Mouse (Mus musculus) MEL (cell line): Measurements from ENCODE around the gene Sart3. TPM values are rescaled to one million over a fixed set of nuclear protein-coding genes. Genes with fewer than 3 reads are reported as not detected.

Source experiments
- DNase-seq: peaks from one replicate; pipeline ENCODE4 v3.0.0; 2011; ENCODE audit warnings: low read depth, low spot score
- H3K27ac ChIP-seq: 2 replicates; pipeline ENCODE4 v1.5.1; 2012; ENCODE audit warnings: low read depth, mild to moderate bottlenecking, control low read depth, low read length, moderate library complexity; ENCODE audit not compliant: control insufficient read depth
- H3K27me3 ChIP-seq, 2 experiments: fragments of 150-350 bp in 1 of 2; sonication (generic) in 1 of 2; 2 replicates each; pipeline ENCODE4 v1.6.1; 2012; ENCODE audit warnings: low read length in 2 of 2, mild to moderate bottlenecking in 2 of 2, improper control_type of control experiment in 1 of 2, moderate library complexity in 1 of 2; ENCODE audit not compliant: insufficient read depth in 2 of 2, control insufficient read depth in 1 of 2
- H3K36me3 ChIP-seq, 2 experiments: 2 replicates each; pipeline ENCODE4 v1.6.1; 2012 to 2014; ENCODE audit warnings: low read length in 2 of 2, improper control_type of control experiment in 1 of 2, inconsistent platforms in 1 of 2, mild to moderate bottlenecking in 1 of 2; ENCODE audit not compliant: insufficient read depth in 2 of 2, control insufficient read depth in 1 of 2
- H3K4me1 ChIP-seq, 2 experiments: fragments of 150-350 bp in 1 of 2; sonication (generic) in 1 of 2; 2 replicates each; pipeline ENCODE4 v1.6.1; 2012; ENCODE audit warnings: low read length in 2 of 2, improper control_type of control experiment in 1 of 2, mild to moderate bottlenecking in 1 of 2; ENCODE audit not compliant: insufficient read depth in 2 of 2, control insufficient read depth in 1 of 2
- H3K4me3 ChIP-seq, 2 experiments: fragments of 150-350 bp in 1 of 2; sonication (generic) in 1 of 2; 2 replicates each; pipeline ENCODE4 v1.5.1; 2012; ENCODE audit warnings: low read depth in 2 of 2, low read length in 2 of 2, mild to moderate bottlenecking in 2 of 2, moderate library complexity in 2 of 2, control low read depth in 1 of 2, improper control_type of control experiment in 1 of 2; ENCODE audit not compliant: control insufficient read depth in 1 of 2, insufficient read depth in 1 of 2
- H3K79me2 ChIP-seq: 2 replicates; pipeline ENCODE4 v1.6.1; 2012; ENCODE audit warnings: mild to moderate bottlenecking, low read length, moderate library complexity; ENCODE audit not compliant: control insufficient read depth, poor library complexity, insufficient read depth
- H3K9ac ChIP-seq: 2 replicates; pipeline ENCODE4 v1.6.1; 2012; ENCODE audit warnings: low read depth, mild to moderate bottlenecking, control low read depth, low read length, moderate library complexity; ENCODE audit not compliant: control insufficient read depth, poor library complexity, severe bottlenecking
- H3K9me3 ChIP-seq: fragments of 150-350 bp; sonication (generic); replicated peaks from 2 replicates; pipeline ENCODE4 v1.6.1; 2012; ENCODE audit warnings: mild to moderate bottlenecking, low read length, improper control_type of control experiment, moderate library complexity; ENCODE audit not compliant: insufficient read depth
- CHD2 ChIP-seq: IDR thresholded peaks from 2 replicates; pipeline ENCODE4 v1.6.1; 2011; ENCODE audit warnings: low read length, improper control_type of control experiment
- CTCF ChIP-seq, 3 experiments: IDR thresholded peaks in 2 of 3; conservative IDR thresholded peaks in 1 of 3; 2 replicates each; pipeline ENCODE4 v1.5.1; 2011 to 2012; ENCODE audit warnings: low read length in 3 of 3, low read depth in 2 of 3, mild to moderate bottlenecking in 2 of 3, improper control_type of control experiment in 1 of 3, inconsistent platforms in 1 of 3, mixed read lengths in 1 of 3, moderate library complexity in 1 of 3; ENCODE audit not compliant: control insufficient read depth in 1 of 3, insufficient read depth in 1 of 3, poor library complexity in 1 of 3, severe bottlenecking in 1 of 3
- E2F4 ChIP-seq: IDR thresholded peaks from 2 replicates; pipeline ENCODE4 v1.6.1; 2011; ENCODE audit warnings: low read depth, low read length, improper control_type of control experiment, borderline replicate concordance
- ELF1 ChIP-seq: IDR thresholded peaks from 2 replicates; pipeline ENCODE4 v1.6.1; 2014; ENCODE audit warnings: low read depth, mild to moderate bottlenecking, inconsistent platforms, low read length, improper control_type of control experiment, moderate library complexity
- GABPA ChIP-seq: IDR thresholded peaks from 2 replicates; pipeline ENCODE4 v1.6.1; 2012; ENCODE audit warnings: low read depth, mild to moderate bottlenecking, inconsistent platforms, low read length, improper control_type of control experiment, moderate library complexity
- GATA1 ChIP-seq: IDR thresholded peaks from 2 replicates; pipeline ENCODE4 v1.6.1; 2011; ENCODE audit warnings: low read depth, low read length, improper control_type of control experiment
- HCFC1 ChIP-seq: IDR thresholded peaks from 2 replicates; pipeline ENCODE4 v1.6.1; 2012; ENCODE audit warnings: low read depth, mild to moderate bottlenecking, inconsistent platforms, low read length, improper control_type of control experiment, moderate library complexity
- MAFK ChIP-seq: IDR thresholded peaks from 2 replicates; pipeline ENCODE4 v1.6.1; 2011; ENCODE audit warnings: low read depth, mild to moderate bottlenecking, low read length, improper control_type of control experiment, borderline replicate concordance
- MAZ ChIP-seq: IDR thresholded peaks from 2 replicates; pipeline ENCODE4 v1.6.1; 2012; ENCODE audit warnings: low read depth, mild to moderate bottlenecking, inconsistent platforms, low read length, improper control_type of control experiment
- MEF2A ChIP-seq: IDR thresholded peaks from 2 replicates; pipeline ENCODE4 v1.6.1; 2014; ENCODE audit warnings: low read depth, mild to moderate bottlenecking, inconsistent platforms, low read length, improper control_type of control experiment; ENCODE audit not compliant: poor library complexity, insufficient replicate concordance, severe bottlenecking; ENCODE audit errors: extremely low read depth
- MXI1 ChIP-seq: IDR thresholded peaks from 2 replicates; pipeline ENCODE4 v1.6.1; 2011; ENCODE audit warnings: mild to moderate bottlenecking, low read depth, low read length, improper control_type of control experiment
- MYC ChIP-seq: IDR thresholded peaks from 2 replicates; pipeline ENCODE4 v1.6.1; 2011; ENCODE audit warnings: low read depth, mild to moderate bottlenecking, low read length, improper control_type of control experiment, moderate library complexity
- NELFE ChIP-seq: IDR thresholded peaks from 2 replicates; pipeline ENCODE4 v1.6.1; 2011; ENCODE audit warnings: low read depth, low read length, improper control_type of control experiment
- POLR2A ChIP-seq, 2 experiments: IDR thresholded peaks; 2 replicates each; pipeline ENCODE4 v1.6.1; 2011 to 2012; ENCODE audit warnings: low read length in 2 of 2, mild to moderate bottlenecking in 2 of 2, control low read depth in 1 of 2, improper control_type of control experiment in 1 of 2, low read depth in 1 of 2, moderate library complexity in 1 of 2; ENCODE audit not compliant: control insufficient read depth in 1 of 2, insufficient read depth in 1 of 2, poor library complexity in 1 of 2
- POLR2AphosphoS2 ChIP-seq: IDR thresholded peaks from 2 replicates; pipeline ENCODE4 v1.6.1; 2011; ENCODE audit warnings: low read length, improper control_type of control experiment
- RAD21 ChIP-seq: IDR thresholded peaks from 2 replicates; pipeline ENCODE4 v1.6.1; 2011; ENCODE audit warnings: mild to moderate bottlenecking, low read depth, low read length, improper control_type of control experiment
- RCOR1 ChIP-seq: IDR thresholded peaks from 2 replicates; pipeline ENCODE4 v1.6.1; 2012; ENCODE audit warnings: low read depth, mild to moderate bottlenecking, inconsistent platforms, low read length, improper control_type of control experiment
- SIN3A ChIP-seq: IDR thresholded peaks from 2 replicates; pipeline ENCODE4 v1.6.1; 2012; ENCODE audit warnings: low read length, improper control_type of control experiment, inconsistent platforms
- SMC3 ChIP-seq: IDR thresholded peaks from 2 replicates; pipeline ENCODE4 v1.6.1; 2011; ENCODE audit warnings: low read depth, low read length, improper control_type of control experiment
- TCF12 ChIP-seq: IDR thresholded peaks from 2 replicates; pipeline ENCODE4 v1.6.1; 2014; ENCODE audit warnings: low read depth, mild to moderate bottlenecking, inconsistent platforms, low read length, improper control_type of control experiment, moderate library complexity
- UBTF ChIP-seq: IDR thresholded peaks from 2 replicates; pipeline ENCODE4 v1.6.1; 2012; ENCODE audit warnings: low read depth, mild to moderate bottlenecking, inconsistent platforms, low read length, improper control_type of control experiment, moderate library complexity, borderline replicate concordance; ENCODE audit not compliant: insufficient read depth
- USF1 ChIP-seq: IDR thresholded peaks from 2 replicates; pipeline ENCODE4 v1.6.1; 2014; ENCODE audit warnings: low read depth, mild to moderate bottlenecking, inconsistent platforms, low read length, improper control_type of control experiment, moderate library complexity
- ZC3H11A ChIP-seq: IDR thresholded peaks from 2 replicates; pipeline ENCODE4 v1.6.1; 2012; ENCODE audit warnings: low read depth, mild to moderate bottlenecking, inconsistent platforms, low read length, improper control_type of control experiment
- ZKSCAN1 ChIP-seq: IDR thresholded peaks from 2 replicates; pipeline ENCODE4 v1.6.1; 2012; ENCODE audit warnings: low read depth, mild to moderate bottlenecking, inconsistent platforms, low read length, improper control_type of control experiment, moderate library complexity
- ZMIZ1 ChIP-seq: IDR thresholded peaks from 2 replicates; pipeline ENCODE4 v1.6.1; 2012; ENCODE audit warnings: low read depth, mild to moderate bottlenecking, inconsistent platforms, low read length, improper control_type of control experiment, moderate library complexity
- ZNF384 ChIP-seq: IDR thresholded peaks from 2 replicates; pipeline ENCODE4 v1.6.1; 2012; ENCODE audit warnings: low read depth, mild to moderate bottlenecking, inconsistent platforms, low read length, improper control_type of control experiment
- polyA plus RNA-seq, 2 experiments: library from polyadenylated mRNA; stranded (reverse) in 1 of 2; unstranded in 1 of 2; fragments of >175 nt in 1 of 2; fragments of >200 nt in 1 of 2; gene quantifications; 2 replicates each; pipeline versions ENCODE4 v1.2.1 to v1.2.4; 2012; ENCODE audit warnings: low replicate concordance in 2 of 2, low read depth in 1 of 2; ENCODE audit not compliant: insufficient read length in 2 of 2, insufficient read depth in 1 of 2, missing spikeins in 1 of 2
- total RNA-seq: library from RNA; depleted of rRNA; stranded (reverse); fragments of 300-350 nt; gene quantifications from 2 replicates; pipeline ENCODE4 v1.2.3, GENCODE M21; 2012

The Sart3 gene
- total and polyA plus RNA-seq, 3 experiments = 41.4 to 74.4 TPM; not detected in 1

- TF ChIP-seq ZMIZ1 = no peak
Observed at GRCm38 (mm10) chr5:113773664-113774063, 1.4 kb upstream of the Sart3 start (continued).

GRCm38 (mm10) chr5:113772905-113773519 lies 702 bp upstream of the Sart3 start:
- Histone ChIP-seq H3K9me3 (no peaks in the 10 kb centered on the region), H3K4me3 (peak overlapping the region; percentile 67 to 94), H3K27ac (no peak overlapping the region; the same call in 1 of the 2 replicates), H3K9ac (peak overlapping the region; percentile 79), H3K79me2 (peaks cover 44% of the 10 kb centered on the region), H3K36me3 (peaks cover 0 to 8% of the 10 kb centered on the region in 2 experiments; a peak in 2 of 4 replicates), H3K4me1 (peaks cover 0 to 12% of the 10 kb centered on the region in 2 experiments; a peak in 2 of 4 replicates), H3K27me3 (no peaks in the 10 kb centered on the region)
- TF ChIP-seq SMC3 (no peak), ZC3H11A (no peak), MAZ (no peak), ELF1 (no peak), POLR2AphosphoS2 (no peak)
- peak; percentile 41 for DNase-seq

GRCm38 (mm10) chr5:113771213-113772162 lies 822 bp downstream of the Sart3 start:
- Histone ChIP-seq H3K9ac (peak overlapping the region; percentile 96), H3K9me3 (no peaks in the 10 kb centered on the region), H3K79me2 (peaks cover 56% of the 10 kb centered on the region), H3K36me3 (peaks cover 0 to 8% of the 10 kb centered on the region in 2 experiments; a peak in 2 of 4 replicates), H3K4me1 (peaks cover 0 to 12% of the 10 kb centered on the region in 2 experiments; a peak in 2 of 4 replicates), H3K27me3 (no peaks in the 10 kb centered on the region), H3K4me3 (peak overlapping the region; percentile 91 to 96), H3K27ac (peak overlapping the region; percentile 94)
- DNase-seq = peak; percentile 95
- TF ChIP-seq ELF1 = peak; percentile 69
- TF ChIP-seq CHD2 = no peak
- no peak for TF ChIP-seq ZC3H11A
- no peak for TF ChIP-seq GABPA
- no peak for TF ChIP-seq MEF2A
- TF ChIP-seq MAFK = no peak
- no peak for TF ChIP-seq MAZ
- TF ChIP-seq MXI1 = peak; percentile 72
- no peak for TF ChIP-seq E2F4
- no peak for TF ChIP-seq MYC
- TF ChIP-seq SIN3A = peak; percentile 75; the same call in 1 of the 2 replicates
- no peak for TF ChIP-seq ZNF384
- TF ChIP-seq POLR2A (IDR thresholded peaks at IDR 0.05; ENCODE audit: control insufficient read depth in 1 of 2, insufficient read depth in 1 of 2, low read depth in 1 of 2, low read length in 2 of 2, poor library complexity in 1 of 2) = peak; percentile 25 to 70; a peak in 2 of 4 replicates
- no peak for TF ChIP-seq GATA1
- TF ChIP-seq USF1 = no peak
- no peak for TF ChIP-seq RAD21
- peak; percentile 95 for TF ChIP-seq HCFC1
- TF ChIP-seq CTCF (IDR thresholded peaks at IDR 0.05 in 2 of 3, conservative IDR thresholded peaks at IDR 0.05 in 1 of 3; ENCODE audit: control insufficient read depth in 1 of 3, insufficient read depth in 1 of 3, low read depth in 2 of 3, low read length in 3 of 3, poor library complexity in 1 of 3, severe bottlenecking in 1 of 3) = 0 out of 6 replicates have a peak, but pooled peaks of 1 of the 3 experiments have one; percentile 4
- 0 out of 2 replicates have a peak, but pooled peaks have one; percentile 15 for TF ChIP-seq RCOR1
- TF ChIP-seq ZKSCAN1 = no peak
- no peak for TF ChIP-seq UBTF
- TF ChIP-seq TCF12 = no peak
- TF ChIP-seq NELFE = peak; percentile 68
